Mouse (Mus musculus) embryonic facial prominence, embryonic 14.5 days (tissue): Measurements from ENCODE around the gene Otulin. TPM values are rescaled to one million over a fixed set of nuclear protein-coding genes. Genes with fewer than 3 reads are reported as not detected.

Experiments used
- ATAC-seq: fragments of 200-750 bp; cut with Nextera tagmentation; 2 replicates; pipeline ENCODE4 v1.8.0; 2017; ENCODE audit warnings: low read depth, moderate number of reproducible peaks, moderate TSS enrichment
- DNase-seq: peaks from one replicate; pipeline ENCODE4 v3.0.0-alpha.2; 2015; ENCODE audit warnings: low spot score
- H3K27ac ChIP-seq: fragments of 300-500 bp; sonication (generic); replicated peaks from 2 replicates; pipeline ENCODE4 v1.5.1; 2014; ENCODE audit warnings: low read depth, mild to moderate bottlenecking, low read length, moderate library complexity
- H3K27me3 ChIP-seq: fragments of 300-500 bp; sonication (generic); replicated peaks from 2 replicates; pipeline ENCODE4 v1.6.1; 2014; ENCODE audit warnings: low read length; ENCODE audit not compliant: control insufficient read depth, insufficient read depth
- H3K36me3 ChIP-seq: fragments of 300-500 bp; sonication (generic); 2 replicates; pipeline ENCODE4 v1.6.1; 2014; ENCODE audit warnings: low read length, mixed read lengths; ENCODE audit not compliant: control insufficient read depth, insufficient read depth
- H3K4me1 ChIP-seq: fragments of 300-500 bp; sonication (generic); 2 replicates; pipeline ENCODE4 v1.6.1; 2014; ENCODE audit warnings: antibody characterized with exemption, low read length; ENCODE audit not compliant: control insufficient read depth, insufficient read depth
- H3K4me2 ChIP-seq: fragments of 300-500 bp; sonication (generic); 2 replicates; pipeline ENCODE4 v1.6.1; 2014; ENCODE audit warnings: low read depth, mild to moderate bottlenecking, low read length, moderate library complexity, mixed read lengths
- H3K4me3 ChIP-seq: fragments of 300-500 bp; sonication (generic); 2 replicates; pipeline ENCODE4 v1.5.1; 2014; ENCODE audit warnings: low read depth, mild to moderate bottlenecking, low read length
- H3K9ac ChIP-seq: fragments of 300-500 bp; sonication (generic); 2 replicates; pipeline ENCODE4 v1.6.1; 2014; ENCODE audit warnings: low read depth, mild to moderate bottlenecking, low read length, moderate library complexity, mixed read lengths
- H3K9me3 ChIP-seq: fragments of 300-500 bp; sonication (generic); 2 replicates; pipeline ENCODE4 v1.6.1; 2016; ENCODE audit warnings: low read length; ENCODE audit not compliant: control insufficient read depth
- WGBS: fragments of 180-500 bp; shearing (Covaris S2); extraction: QIAGEN DNeasy Blood & Tissue Kit; methylation state at CpG from one replicate; pipeline ENCODE4 v1.1.7; 2014; 5-methylcytosine and 5-hydroxymethylcytosine counted together
- polyA plus RNA-seq: library from polyadenylated mRNA; unstranded; fragments of >200 nt; fragmentation: Nextera tagmentation; extraction: Ambion mirVana; gene quantifications from 2 replicates; pipeline ENCODE4 v1.2.1, GENCODE M21; 2014

The Otulin gene
- polyA plus RNA-seq, 1 experiment from 2014 or later: 39.7 TPM

DNA sequence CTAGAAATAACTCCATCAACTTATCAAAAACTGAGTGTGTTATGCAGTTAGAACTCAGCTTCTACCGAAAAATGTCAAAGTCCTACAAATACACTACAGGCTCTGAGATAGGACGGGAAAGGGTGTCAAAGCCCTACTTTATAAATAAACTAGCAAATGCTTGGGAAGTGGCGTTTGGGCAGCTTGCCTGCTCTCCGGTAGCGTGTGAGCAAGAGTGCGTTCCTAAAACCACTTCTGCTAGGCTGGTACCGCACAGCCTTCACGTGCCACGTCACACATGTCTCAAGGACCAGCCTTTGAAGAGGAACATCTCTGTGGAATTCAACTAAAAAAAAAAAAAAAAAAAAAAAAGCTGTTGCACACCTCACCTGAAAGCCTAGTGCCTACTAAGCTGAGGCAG lies 127.3 kb downstream of the Otulin start:
- ATAC-seq: no peak
- Histone ChIP-seq H3K4me1 (peaks cover 9% of the 10 kb centered on the region; the same call in 1 of the 2 replicates), H3K4me2 (no peak overlapping the region), H3K9me3 (no peaks in the 10 kb centered on the region), H3K27ac (no peak overlapping the region), H3K36me3 (no peaks in the 10 kb centered on the region), H3K4me3 (no peak overlapping the region), H3K27me3 (no peaks in the 10 kb centered on the region), H3K9ac (no peak overlapping the region)
- DNase-seq: no peak
- 77% methylated on average over 9 of the region's 9 CpGs for WGBS

DNA sequence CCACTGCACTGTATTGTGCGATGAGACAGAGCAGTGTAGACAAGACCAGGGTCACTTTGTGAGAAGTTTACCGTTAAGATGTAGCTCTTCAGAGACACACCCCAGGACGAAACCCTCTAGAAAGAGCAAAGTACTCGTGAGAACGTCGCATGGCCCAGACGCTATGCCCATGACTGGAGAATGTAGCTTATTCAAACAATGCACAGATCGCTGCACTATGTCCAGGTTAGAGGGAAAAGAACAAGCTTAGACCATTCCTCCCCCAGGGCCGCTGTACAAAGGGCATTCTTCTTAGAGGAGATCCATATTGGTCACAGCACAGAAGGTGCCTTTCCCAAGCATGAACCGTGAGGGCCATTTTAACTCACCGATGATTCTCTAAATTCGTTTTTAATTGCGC lies 128.2 kb downstream of the Otulin start:
- Histone ChIP-seq H3K27me3 (no peaks in the 10 kb centered on the region), H3K4me1 (peaks cover 9% of the 10 kb centered on the region; the same call in 1 of the 2 replicates), H3K9ac (no peak overlapping the region), H3K27ac (no peak overlapping the region), H3K36me3 (no peaks in the 10 kb centered on the region), H3K4me3 (no peak overlapping the region), H3K9me3 (no peaks in the 10 kb centered on the region), H3K4me2 (no peak overlapping the region)
- DNase-seq (no peak), ATAC-seq (no peak)
- WGBS: 85% methylated on average over 13 of the region's 13 CpGs

GRCm38 (mm10) chr15:27500390-27500789 lies 130.1 kb downstream of the Otulin start:
- WGBS: 59% methylated on average over 15 of the region's 15 CpGs

DNA sequence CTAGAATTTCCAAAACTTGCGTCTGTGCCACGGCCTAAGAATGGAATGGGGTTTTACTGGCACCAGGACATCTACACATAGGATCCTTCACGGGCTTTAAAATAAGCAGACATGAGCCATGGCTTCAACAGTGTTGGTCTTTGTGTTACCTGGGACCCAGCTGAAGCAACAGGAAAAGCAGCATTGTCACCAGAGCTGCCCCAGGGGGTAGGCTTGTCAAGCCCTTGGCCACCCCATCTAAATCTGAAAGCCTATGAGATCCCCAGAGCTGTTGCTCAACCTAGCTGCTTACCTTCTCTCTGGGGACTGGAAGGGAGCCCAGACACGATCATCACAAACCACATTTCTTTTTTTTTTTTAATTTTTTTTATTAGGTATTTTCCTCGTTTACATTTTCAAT lies 132.4 kb downstream of the Otulin start:
- no peaks in the 10 kb centered on the region for H3K27me3 ChIP-seq
- ATAC-seq (peak; percentile 48; the same call in 1 of the 2 replicates), DNase-seq (peak; percentile 56)
- no peak overlapping the region for H3K4me3 ChIP-seq
- no peaks in the 10 kb centered on the region for H3K36me3 ChIP-seq
- H3K4me2 ChIP-seq: no peak overlapping the region
- peaks cover 10% of the 10 kb centered on the region for H3K4me1 ChIP-seq
- 84% methylated on average over 5 of the region's 5 CpGs for WGBS
- H3K9ac ChIP-seq: no peak overlapping the region
- no peak overlapping the region for H3K27ac ChIP-seq
- H3K9me3 ChIP-seq: no peaks in the 10 kb centered on the region

More at GRCm38 (mm10) chr15:27500390-27500789, 130.1 kb downstream of the Otulin start:
- H3K36me3 ChIP-seq: no peaks in the 10 kb centered on the region
- no peak overlapping the region for H3K4me2 ChIP-seq
- peaks cover 10% of the 10 kb centered on the region for H3K4me1 ChIP-seq
- H3K27ac ChIP-seq: no peak overlapping the region
- DNase-seq: no peak
- H3K4me3 ChIP-seq: no peak overlapping the region
- no peaks in the 10 kb centered on the region for H3K27me3 ChIP-seq
- H3K9me3 ChIP-seq: no peaks in the 10 kb centered on the region
- no peak overlapping the region for H3K9ac ChIP-seq
- no peak for ATAC-seq

- Histone ChIP-seq H3K36me3 (no peaks in the 10 kb centered on the region), H3K27me3 (no peaks in the 10 kb centered on the region), H3K4me3 (no peak overlapping the region), H3K4me1 (peaks cover 9% of the 10 kb centered on the region), H3K9ac (no peak overlapping the region), H3K9me3 (no peaks in the 10 kb centered on the region), H3K27ac (no peak overlapping the region), H3K4me2 (no peak overlapping the region)
- ATAC-seq (0 out of 2 replicates have a peak, but pooled peaks have one; percentile 3), DNase-seq (no peak)
- WGBS: 66% methylated on average over 7 of the region's 7 CpGs
Observed at GRCm38 (mm10) chr15:27497300-27497997, 133.0 kb downstream of the Otulin start.

DNA sequence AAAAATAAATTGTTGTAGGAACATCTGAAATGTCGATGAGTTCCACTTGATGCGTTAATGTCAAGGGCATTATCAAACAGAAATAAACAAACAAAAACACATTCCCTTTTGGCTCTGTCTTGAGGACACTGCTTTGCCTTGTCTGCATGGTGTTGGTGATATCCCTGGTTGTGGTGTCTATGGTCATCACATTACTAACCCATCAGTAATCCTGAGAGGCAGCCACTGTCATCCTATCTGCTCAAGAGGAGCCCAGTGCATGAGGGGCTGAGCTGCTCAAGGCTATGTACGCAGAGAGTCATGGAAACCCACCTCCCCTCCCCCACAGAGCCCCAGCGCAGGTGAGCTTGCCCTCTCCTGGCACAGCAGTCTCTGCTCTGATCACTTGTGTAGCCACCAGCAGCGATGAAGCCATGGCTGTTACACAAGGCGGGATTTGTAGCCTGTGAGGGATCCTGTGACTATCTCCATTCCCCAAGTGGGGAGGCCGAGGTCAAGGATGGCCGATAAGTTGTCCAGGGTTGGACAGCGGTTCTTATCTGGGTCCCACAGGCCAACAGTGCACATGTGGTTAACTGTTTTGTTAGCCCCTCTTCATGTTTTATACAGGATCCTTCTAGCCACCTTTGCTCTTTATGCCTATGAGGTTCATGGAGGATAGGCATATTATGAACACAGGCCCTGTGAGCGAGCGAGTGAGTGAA lies 133.7 kb downstream of the Otulin start:
- no peaks in the 10 kb centered on the region for H3K36me3 ChIP-seq
- no peak overlapping the region for H3K9ac ChIP-seq
- no peaks in the 10 kb centered on the region for H3K27me3 ChIP-seq
- no peak for DNase-seq
- no peak overlapping the region for H3K27ac ChIP-seq
- no peak overlapping the region for H3K4me3 ChIP-seq
- ATAC-seq: no peak
- WGBS: 82% methylated on average over 11 of the region's 11 CpGs
- H3K4me1 ChIP-seq: peaks cover 6% of the 10 kb centered on the region
- H3K9me3 ChIP-seq: no peaks in the 10 kb centered on the region
- H3K4me2 ChIP-seq: no peak overlapping the region

DNA sequence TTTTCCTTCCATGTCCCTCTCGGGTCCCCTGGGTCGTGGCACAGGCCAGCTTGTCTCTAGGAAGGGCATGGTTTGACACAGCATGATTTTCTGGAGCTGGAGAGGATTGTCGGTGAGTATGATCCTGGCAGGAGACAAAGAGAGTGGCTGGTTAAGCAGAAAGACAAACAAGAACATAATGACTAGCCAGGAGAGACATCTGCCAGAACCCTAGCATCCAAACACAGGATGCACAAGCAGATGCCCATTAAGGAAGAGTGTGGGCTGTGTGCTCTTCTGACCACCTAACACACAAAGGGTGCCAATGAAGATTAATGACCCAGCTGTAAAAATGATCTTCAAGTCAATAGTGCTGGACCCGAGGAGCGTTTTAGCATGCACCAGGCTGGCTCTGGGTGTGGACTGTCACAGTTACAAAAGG lies 134.5 kb downstream of the Otulin start:
- no peak overlapping the region for H3K4me3 ChIP-seq
- 59% methylated on average over 5 of the region's 5 CpGs for WGBS
- ATAC-seq: no peak
- H3K27me3 ChIP-seq: no peaks in the 10 kb centered on the region
- H3K4me2 ChIP-seq: no peak overlapping the region
- no peak overlapping the region for H3K9ac ChIP-seq
- no peaks in the 10 kb centered on the region for H3K9me3 ChIP-seq
- no peak overlapping the region for H3K27ac ChIP-seq
- DNase-seq: no peak
- peaks cover 6% of the 10 kb centered on the region for H3K4me1 ChIP-seq
- H3K36me3 ChIP-seq: no peaks in the 10 kb centered on the region

GRCm38 (mm10) chr15:27493516-27493915 lies 137.0 kb downstream of the Otulin start:
- ATAC-seq (no peak), DNase-seq (no peak)
- Histone ChIP-seq H3K27ac (no peak overlapping the region), H3K4me2 (no peak overlapping the region), H3K9ac (no peak overlapping the region), H3K4me1 (peaks cover 11% of the 10 kb centered on the region), H3K4me3 (no peak overlapping the region), H3K9me3 (no peaks in the 10 kb centered on the region), H3K27me3 (no peaks in the 10 kb centered on the region), H3K36me3 (no peaks in the 10 kb centered on the region)
- 57% methylated on average over 10 of the region's 10 CpGs for WGBS
